Mouse (Mus musculus): ENCODE measurements around the gene Gm20503.

Gene Gm20503

DNA sequence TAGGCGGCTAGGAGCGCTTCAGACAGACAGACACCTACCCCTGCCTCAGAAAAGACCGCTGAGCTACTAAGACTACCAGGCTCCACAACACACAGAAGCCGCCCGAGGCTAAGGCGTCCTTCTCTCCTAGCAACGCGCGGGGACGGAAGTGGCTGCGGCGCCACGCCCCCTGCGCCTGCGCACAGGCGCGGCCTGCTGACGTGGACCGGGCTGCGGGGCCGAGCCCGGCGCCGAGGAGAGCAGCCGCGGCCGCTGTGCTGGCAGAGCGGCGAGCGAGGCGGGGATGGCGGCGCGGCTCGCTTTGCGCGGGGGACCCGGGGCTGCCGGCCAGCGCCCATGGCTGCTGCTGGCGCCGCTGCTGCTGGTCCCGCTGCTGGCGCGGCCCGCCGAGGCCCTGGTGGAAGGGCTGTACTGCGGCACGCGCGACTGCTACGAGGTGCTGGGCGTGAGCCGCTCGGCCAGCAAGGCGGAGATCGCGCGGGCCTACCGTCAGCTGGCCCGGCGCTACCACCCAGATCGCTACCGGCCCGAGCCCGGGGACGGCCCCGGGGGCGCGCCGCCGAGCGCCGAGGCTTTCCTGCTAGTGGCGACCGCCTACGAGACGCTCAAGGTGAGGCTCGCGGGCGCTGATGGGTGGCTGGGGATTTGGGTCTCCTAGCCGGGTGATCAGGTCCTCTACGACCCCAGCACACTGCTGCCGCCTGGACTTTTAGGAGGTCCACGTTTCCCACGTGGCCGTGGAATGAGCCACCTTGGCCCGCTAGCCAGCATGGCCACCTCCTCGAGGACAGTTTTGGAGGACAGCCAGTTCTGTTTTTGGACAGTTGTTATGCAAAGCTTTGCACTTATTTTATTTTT is at the start of gene Gm20503:
TSS of gene Gm20503 (plus strand) at position 263 of the 858 bp plus-strand sequence.
- DNase-seq = peak; percentile 99

DNA sequence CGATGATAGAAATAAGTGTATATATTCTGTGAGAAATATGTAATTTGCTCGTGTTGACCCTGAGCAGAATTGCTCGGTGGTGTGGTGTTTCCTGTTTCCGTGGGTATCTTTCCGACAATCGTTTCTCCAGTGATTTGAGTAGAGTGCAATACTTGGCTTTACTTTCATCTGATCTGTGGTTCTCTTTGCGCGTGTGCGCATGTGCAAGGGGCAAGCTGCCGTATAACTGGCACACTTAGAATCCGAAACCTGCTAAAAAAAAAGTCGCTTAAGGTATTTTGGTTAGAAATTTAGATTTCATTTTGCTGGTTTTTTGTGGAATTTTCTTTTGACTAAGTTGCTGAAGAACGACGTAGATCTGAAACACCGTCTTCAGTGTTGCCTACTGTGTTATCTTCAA is 41.3 kb upstream of the Gm20503 start:
- DNase-seq = no peak

DNA sequence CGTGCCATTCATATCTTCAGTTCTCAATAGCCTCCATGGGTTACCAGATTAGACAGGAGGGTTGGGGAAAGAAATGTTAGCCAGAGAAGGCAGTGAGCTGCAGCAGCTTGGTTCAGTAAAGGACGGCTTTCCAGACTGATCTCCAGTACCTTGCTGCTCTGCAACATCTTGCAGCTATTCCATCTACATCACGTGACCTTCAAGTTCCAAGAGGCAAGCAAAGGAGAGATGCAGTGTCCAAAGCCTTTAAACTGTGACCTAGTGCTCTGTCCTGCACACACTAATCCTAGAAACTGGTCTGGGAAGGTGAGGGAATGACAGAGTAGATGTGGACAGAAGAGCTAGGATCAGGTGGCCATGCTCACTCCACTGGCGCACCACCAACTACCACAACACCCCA is 39.7 kb upstream of the Gm20503 start:
- peak; percentile 61 for DNase-seq

DNA sequence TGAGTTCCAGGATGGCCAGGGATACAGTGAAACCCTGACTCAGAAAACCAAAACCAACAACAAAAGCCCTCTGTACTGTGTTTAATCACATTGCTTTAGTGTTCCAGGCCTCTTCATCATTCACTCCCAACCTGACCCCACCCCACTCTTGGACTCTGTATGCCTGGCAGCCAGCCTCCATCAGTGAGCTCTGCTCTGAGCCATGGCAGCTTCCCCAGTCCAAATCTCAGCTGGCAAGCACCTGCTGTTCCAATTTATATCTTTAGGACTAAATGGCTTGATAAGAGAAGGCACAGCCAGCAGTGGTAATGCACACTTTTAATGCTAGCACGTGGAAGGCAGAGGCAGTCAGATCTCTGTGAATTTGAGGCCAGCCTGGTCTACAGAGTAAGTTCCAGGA is 37.9 kb upstream of the Gm20503 start:
- peak; percentile 71 for DNase-seq

DNA sequence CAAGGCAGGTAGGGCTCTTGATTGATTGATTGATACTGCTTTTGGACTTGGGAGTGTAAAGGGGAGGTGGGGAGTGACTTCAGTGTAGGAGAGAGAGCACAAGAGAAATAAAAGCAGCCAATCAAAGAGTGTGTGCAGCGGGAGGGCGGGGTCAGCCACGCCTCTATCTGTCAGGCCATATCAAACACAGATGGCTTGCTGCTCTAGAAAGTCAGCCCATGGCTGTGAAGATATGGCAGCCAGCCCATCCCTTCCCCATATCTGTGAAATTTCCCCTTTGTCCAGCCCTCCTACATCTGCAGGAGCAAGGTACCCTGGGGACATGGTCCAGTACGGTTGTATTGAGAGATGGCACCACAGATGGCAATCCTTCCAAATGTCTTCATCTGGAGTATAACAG is 32.3 kb upstream of the Gm20503 start:
- peak; percentile 71 for DNase-seq

DNA sequence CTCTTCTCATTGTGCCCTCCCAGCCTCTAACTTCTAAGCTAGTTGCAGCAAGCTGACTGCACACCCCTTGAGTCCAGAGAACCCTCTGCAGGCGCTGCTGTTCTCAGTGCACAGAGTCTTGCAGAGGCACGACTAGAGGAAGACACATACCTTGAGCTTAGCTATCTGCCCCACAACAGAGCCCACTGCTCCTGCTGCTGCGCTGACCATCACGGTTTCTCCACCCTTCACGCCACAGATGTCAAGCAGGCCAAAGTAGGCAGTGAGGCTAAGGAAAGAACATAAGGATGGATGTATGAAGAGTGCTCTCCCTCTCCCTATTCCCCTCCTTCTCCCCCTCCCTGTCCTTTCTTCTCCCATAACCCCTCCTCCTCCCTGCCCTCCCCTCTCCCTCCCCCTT is 27.3 kb upstream of the Gm20503 start:
- peak; percentile 81 for DNase-seq

DNA sequence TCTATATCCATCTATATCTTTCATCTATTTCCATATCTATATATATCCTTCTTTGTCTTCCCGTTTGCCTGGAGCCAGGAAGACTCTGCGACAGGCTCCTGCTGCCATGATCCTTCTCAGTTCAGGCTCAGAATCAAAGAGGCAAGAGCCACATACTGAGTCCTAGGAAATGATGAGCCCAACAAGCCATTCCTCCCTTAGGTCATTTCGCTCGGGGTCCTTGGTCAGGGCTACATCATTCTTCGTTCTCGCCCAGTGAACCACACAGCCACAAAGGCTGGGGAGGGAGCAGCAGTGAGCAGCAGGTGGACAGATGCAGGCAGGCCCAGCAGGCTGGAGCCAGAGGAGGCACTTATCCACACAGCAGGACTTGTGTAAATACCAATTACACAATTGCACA is 21.6 kb upstream of the Gm20503 start:
- peak; percentile 53 for DNase-seq

DNA sequence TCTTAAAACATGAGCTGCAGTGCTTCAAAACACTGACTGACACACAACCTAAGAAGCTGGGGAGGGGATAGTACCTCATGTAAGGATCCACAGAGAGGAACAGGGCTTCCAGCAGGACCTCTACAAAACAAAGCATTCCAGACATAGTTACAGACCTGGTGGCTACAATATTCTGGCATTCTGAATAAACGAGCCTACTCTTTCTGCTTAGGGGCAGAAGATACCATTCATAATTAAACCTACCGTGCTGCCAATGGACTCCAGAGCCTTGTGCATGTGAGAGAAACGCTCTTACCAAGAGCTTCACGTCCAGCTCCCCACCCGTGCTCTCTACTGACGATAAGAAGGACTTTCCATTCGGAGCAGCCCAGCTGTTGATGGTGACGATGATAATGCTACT is 20.2 kb upstream of the Gm20503 start:
- peak; percentile 61 for DNase-seq

DNA sequence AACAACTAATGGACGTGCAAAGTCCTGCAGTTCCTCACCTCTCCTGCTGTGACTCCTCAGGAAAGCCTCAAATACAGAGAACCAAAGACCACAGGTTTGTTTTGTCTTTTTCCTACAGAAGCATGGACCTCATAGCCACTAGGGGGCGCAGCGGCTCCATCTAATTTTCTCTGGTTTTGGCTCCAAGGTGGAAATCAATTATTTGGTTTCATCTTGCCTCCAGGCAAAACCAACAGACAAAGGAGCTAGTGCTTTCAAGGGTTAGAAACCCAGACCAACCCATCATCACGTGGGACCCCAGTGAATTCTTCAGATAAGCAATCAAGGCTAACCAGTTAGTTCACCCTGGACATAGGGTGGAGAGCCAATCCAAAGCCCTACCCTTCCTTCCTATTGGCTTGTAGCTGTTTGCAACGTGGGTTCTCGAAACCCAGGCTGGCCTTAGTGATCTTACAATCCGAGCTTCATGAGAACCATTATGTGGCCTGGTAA is 17.8 kb upstream of the Gm20503 start:
- DNase-seq = peak; percentile 94

DNA sequence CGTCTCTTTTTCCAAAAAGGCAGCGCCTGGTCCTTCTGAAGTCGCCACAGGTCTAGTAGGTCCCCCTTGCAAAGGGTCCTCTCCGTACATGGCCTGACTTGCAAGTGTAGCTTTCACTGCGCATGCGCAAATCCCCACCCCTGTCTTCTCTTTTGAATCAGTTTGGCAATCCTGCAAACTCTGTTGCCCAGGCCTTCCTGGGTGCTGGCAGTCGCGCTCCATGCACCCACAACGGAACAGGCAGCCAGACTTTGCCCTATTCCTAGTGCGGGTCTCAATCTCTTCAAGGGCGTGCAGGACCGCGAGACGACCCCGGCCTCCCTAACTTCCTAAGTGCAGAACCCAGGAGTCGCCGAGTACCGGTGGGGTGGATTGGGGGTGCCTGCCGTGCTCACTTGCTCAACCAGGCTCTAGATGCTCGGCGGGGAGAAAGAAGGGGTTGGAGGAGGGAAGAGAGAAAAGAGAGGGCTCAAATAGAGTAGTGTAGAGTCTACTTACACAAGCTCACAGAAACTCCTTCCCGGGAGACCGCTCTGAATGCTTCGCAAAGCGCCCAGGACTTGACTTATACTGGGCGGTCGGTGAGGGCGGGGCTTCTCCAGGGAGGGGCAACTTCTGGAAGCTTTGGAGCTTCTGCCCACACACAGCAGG is 16.3 kb upstream of the Gm20503 start, which contains the start of gene Ptgr1:
TSS of gene Ptgr1 (minus strand) at position 580 of the 651 bp plus-strand sequence.
- DNase-seq = peak; percentile 98

DNA sequence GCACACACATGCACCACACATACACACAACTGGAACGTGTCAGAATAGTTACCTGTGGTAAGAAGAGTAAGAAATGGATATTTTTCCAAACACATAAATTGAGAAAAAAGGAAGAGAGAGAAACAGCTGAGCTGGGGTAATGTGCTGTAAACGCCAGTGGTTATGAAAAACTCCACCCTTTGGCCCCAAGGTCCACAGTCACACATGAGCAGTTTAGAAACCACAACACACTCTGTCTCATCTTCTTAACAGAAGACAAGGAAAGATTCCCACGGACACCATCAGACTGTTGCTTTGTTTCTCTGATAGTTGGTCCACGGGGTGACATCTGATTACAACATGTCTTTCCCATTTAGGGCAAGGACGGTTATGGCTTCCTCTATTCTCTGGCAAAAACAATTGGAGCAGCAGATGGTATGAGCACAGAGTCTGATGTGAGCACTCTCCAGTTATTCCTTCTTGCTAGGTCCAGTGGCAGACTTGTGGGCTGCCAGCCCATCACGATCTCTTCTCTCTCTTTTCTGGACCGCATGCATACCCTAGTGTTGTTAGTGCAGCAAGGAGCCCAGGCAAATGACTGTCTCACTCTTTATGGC is 13.6 kb upstream of the Gm20503 start:
- DNase-seq = no peak

DNA sequence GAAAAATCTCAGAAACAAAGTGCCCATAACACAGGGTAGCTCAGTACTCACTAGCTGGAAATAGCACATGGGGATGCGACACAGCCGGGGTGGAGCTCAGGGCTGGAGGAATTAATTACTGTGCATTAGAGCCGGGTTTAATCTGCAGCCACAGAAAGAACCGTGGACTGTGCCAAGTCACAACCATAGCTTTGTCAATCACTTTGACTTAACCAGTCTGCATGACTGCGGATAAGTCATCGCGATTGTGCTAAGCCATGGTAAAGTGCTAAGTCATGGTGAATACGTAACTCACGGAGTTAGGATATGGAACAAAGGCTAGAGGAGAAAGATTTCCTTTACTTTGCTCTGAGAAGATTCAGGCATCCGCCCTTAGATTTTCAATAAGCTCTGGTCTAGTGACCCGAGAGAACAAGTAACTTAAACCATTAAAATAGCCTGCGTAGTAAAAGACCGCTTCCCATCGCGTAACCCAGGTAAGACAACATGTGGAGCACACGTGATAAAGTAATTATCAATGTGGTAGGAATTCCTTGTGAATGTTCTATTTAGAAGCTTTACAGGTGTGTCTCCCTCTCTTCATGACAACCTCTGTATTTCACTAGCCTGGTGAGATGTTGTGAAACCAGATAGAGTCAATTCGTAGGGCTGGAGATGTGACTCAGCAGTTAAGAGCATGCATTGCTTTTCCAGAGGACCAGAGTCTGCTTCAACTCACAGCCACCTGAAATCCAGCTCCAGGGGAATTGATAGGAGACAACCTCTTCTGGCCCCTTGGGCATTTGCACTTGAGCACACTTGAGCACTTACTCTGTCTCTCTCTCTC is 12.2 kb upstream of the Gm20503 start:
- no peak for DNase-seq

DNA sequence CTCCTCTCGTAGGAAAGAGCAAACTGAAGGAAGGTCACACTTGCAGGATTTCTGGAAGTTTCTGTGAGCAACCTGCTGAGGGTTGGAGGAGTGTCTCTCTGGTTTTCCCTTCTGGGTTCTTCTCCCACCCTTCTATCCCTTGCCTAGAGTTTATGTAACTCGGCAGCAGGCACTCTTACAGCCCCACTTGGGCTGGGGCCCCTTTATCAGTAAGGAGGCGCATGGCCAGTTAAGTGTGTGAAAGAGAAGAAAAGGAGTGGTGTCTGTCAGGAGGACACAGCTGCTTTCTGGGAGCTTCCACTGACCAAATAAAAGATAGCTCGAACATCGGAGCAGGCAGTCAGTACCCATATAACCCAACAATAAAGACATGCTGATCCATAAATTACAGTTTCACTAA is 10.8 kb upstream of the Gm20503 start:
- DNase-seq = no peak

DNA sequence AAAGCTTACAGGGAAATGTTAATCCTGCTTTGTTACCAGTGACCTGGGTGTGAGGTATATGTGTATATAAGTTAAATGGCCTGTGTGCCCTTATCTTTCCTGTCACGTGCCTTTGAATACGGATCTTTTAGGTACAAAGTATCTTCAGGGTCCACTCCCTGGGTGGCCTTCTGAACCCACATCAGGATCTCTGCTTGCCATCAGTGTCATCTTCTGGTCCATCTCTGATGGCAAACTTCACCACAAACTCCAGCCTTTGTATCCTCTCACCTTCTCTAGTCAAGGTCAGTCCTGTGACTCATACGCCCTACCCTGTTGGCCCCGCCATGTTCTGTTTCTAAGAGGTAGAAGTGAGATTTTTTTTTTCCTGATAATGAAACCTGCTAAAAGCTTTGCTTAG is 8.2 kb upstream of the Gm20503 start, which contains the start of gene Dnajc25:
TSS of gene Dnajc25 (plus strand) at position 301 of the 400 bp plus-strand sequence.
- peak; percentile 4 for DNase-seq

DNA sequence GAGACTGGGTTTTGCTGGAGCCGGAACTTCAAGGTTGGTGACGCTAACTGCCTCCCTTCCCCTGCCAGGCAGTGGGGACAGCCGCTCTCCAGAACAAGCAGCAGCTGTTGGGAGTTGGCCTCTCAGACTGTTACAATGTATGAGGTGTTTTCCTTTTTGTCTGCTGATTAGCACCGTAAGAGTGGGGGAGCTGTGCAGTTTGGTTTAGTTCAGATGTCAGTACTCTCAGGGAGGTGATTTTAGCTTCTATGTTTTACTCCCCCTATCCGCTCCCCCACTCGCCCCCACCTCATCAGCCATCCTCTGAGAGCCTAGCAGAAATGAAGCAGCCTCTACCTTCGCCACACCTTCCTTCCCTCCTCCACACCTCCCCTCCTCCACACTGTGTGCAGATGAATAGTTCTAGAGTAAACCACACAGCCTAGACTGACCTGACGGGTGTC is 7.7 kb upstream of the Gm20503 start:
- DNase-seq = peak; percentile 61

DNA sequence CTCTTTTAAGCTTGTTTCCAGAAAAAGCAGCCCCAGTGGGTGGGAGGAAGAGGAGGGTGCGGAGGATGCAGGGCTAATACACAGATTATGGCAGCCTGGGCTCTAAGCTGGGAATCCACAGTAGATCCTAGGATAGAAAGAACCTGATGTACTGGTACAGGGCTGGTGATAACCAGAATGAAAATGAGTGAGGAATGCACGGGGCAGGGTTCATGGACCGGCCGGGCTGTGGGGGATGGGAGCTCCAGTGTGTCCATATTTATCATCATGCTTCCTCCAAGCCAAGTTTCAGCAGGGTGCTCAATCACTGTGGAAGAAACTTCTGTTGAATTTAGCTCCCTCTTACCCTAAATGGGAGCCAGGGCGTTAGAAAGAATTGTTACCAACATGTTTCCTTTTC is 5.9 kb upstream of the Gm20503 start:
- DNase-seq = peak; percentile 83

DNA sequence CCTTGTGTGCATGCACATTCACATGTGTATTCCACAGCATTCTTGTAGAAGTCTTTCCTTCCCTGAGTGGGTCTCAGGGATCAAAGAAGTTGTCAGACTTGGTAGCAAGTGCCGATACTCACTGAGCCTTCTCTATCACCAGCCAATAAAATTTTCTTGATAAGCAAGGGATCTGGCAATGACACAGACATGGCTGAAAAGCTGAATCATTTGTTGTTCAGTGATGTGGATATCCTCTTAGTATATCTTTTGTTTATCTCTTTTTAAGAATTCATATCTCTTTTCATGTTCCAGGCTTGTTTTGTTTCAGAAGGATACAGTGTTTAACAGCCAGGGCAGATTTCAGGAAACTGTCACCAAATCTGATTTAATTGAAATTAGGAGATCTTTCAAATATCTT is 4.3 kb upstream of the Gm20503 start:
- no peak for DNase-seq

DNA sequence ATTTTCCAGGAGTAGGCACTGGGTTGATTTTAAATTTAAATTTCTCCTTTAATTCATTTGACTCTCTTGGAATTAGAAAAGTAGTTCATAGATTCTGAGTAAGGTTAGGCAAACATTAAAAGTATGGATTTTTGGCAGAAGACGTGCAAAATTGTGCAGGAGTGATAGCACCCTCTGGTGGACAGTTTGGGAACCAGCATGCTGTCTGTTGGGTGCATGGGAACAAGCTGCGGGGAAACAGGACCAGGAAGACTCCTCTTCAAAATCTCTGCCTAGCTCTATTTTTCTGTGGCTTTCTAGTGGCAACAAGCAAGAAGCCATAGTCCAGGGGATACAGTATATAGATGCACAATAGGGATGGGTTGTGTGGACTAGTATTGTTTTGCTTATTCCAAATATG is 3.3 kb upstream of the Gm20503 start:
- DNase-seq = peak; percentile 84

DNA sequence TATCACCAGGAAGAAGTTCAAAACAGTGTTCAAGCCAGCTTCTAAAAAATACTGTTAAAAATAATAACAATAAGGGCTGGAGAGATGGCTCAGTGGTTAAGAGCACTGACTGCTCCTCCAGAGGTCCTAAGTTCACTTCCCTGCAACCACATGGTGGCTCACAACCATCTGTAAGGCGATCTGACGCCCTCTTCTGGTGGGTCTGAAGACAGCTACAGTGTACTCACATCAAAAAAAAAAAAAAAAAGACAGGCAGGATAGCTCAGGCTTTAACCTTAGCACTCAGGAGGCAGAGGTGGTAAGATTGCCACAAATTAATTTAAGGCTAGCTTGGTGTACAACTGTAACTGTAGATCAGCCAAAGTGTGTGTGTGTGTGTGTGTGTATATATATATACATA is 2.4 kb upstream of the Gm20503 start:
- peak; percentile 88 for DNase-seq

DNA sequence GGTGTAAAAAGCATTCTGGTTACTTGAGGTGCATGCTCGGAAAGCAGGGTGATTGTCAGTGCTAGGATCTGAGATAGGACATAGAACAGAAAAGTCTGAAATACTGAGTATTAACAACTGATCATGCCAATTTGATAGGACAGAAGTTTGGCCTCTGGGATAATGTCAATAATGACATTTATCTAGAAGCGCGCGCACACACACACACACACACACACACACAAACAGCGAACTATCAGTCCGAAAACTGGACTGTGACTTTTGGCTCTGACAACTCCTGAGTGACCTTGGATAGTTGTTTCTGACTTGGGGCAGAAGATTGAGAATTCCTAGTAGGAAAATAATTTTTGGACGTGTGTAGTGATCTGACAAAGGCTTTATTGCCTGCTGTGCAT is 793 bp downstream of the Gm20503 start:
- DNase-seq = no peak

DNA sequence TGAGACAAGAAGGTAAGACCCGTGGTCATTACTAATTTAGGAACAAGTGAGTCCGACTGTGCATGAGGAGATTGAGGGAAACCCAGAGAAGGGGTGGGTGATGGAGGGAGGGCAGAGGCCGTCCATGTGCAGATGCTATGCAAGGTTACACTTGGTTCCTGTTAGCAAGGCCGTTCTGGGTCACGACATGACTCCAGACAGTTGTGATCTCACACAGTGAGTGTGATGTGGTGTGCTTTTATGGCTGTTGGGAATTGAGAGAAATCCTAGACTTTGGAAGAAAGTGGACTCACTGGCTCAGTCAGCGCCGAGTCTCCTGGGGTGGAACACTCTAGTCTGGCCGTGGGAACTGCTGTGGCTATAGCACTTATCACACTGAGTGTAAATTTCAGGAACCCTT is 3.2 kb downstream of the Gm20503 start:
- no peak for DNase-seq

DNA sequence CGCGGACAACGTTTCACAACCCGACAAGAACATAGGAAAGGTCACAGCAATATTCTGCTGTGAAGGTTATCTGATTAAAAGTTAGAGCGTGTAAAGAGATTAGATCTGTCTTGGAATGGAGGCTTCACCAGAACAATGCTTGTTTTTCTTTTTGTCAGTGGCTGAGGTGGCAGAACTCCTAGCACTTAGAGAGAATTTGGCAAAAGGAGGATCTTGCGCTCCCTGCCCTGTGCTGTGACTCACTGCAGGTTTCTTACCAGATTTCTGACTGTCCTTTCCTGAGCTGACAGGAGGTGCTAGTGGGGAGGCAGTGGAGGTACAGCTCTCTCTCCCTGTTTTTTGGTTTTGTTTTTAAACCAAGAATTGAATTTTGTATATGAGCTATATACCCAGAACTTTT is 4.0 kb downstream of the Gm20503 start:
- no peak for DNase-seq

DNA sequence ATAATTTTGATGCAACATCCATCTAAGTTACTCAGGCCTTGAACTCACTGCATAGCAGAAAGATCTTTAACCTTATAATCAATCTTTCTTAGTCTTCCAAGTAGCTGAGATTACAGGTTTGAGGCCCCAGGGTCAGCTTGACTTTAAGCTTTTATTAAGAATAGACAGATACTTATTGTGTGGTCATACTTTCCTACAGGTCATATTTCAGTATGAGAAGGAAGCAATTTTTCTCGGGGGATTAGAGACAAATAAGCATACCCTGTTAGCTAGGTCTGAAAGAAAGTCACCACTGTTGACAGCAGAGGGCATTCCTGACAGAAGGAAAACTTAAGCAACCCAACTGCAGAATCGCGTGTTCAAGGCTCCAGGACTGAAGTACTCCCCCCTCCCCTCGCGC is 5.0 kb downstream of the Gm20503 start:
- no peak for DNase-seq
